Mouse (Mus musculus): Measurements from ENCODE around the gene Msrb3. TPM values are rescaled to one million over a fixed set of nuclear protein-coding genes. Genes with fewer than 3 reads are reported as not detected.
A peak's percentile ranks its signal among the peaks of the same experiment; 100 is the strongest.

The Msrb3 gene
- polyA plus RNA-seq, 1 experiment from 2014 or later = 0.50 TPM

DNA sequence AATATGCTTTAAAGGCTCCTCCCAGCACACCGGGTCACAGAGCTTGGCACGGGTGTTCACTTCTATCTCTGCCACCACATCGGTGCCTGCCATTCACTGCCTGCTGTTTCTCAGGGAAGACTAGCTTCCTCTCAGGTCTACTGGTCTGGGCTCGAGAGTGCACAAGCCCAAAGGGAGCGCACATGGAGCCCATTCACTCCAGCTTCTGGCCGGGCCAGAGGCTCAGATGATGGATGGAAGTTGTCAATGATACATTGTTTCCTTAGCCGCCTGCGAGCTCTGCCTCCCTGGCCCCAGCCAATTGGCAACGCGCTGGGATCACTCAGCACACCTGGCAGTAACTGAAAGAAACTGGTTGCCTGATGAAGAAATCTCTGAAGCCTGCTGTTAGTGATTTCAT lies 111.7 kb downstream of the Msrb3 start:
- no peak for ATAC-seq (ENCODE audit: low read depth)
- H3K27ac ChIP-seq (ENCODE audit: low read depth, low read length) = no peak overlapping the region
- H3K4me3 ChIP-seq (ENCODE audit: low read depth, low read length) = no peak overlapping the region
- H3K27me3 ChIP-seq (ENCODE audit: control insufficient read depth, insufficient read depth, low read length) = no peaks in the 10 kb centered on the region
- H3K4me1 ChIP-seq (ENCODE audit: control insufficient read depth, insufficient read depth, low read length) = no peaks in the 10 kb centered on the region
- no peaks in the 10 kb centered on the region for H3K36me3 ChIP-seq (ENCODE audit: control insufficient read depth, insufficient read depth, low read length)
- H3K4me2 ChIP-seq (ENCODE audit: low read depth, low read length) = no peak overlapping the region
- 11% methylated on average over 10 of the region's 10 CpGs for WGBS
- H3K9me3 ChIP-seq (ENCODE audit: control insufficient read depth, low read length) = no peaks in the 10 kb centered on the region
- no peak overlapping the region for H3K9ac ChIP-seq (replicated peaks; ENCODE audit: low read depth, low read length)

- Histone ChIP-seq H3K4me3 (ENCODE audit: low read depth, low read length) (no peak overlapping the region), H3K4me2 (ENCODE audit: low read depth, low read length) (no peak overlapping the region), H3K27ac (ENCODE audit: low read depth, low read length) (no peak overlapping the region), H3K4me1 (ENCODE audit: control insufficient read depth, insufficient read depth, low read length) (no peaks in the 10 kb centered on the region), H3K9me3 (ENCODE audit: control insufficient read depth, low read length) (no peaks in the 10 kb centered on the region), H3K36me3 (ENCODE audit: control insufficient read depth, insufficient read depth, low read length) (no peaks in the 10 kb centered on the region), H3K9ac (replicated peaks; ENCODE audit: low read depth, low read length) (no peak overlapping the region), H3K27me3 (ENCODE audit: control insufficient read depth, insufficient read depth, low read length) (no peaks in the 10 kb centered on the region)
- WGBS = 41% methylated on average over 5 of the region's 5 CpGs
- no peak for ATAC-seq (ENCODE audit: low read depth)
Observed at GRCm38 (mm10) chr10:120784516-120784915, 114.4 kb downstream of the Msrb3 start.

- no peak overlapping the region for H3K4me3 ChIP-seq (ENCODE audit: low read depth, low read length)
- no peak for ATAC-seq (ENCODE audit: low read depth)
- H3K9ac ChIP-seq (replicated peaks; ENCODE audit: low read depth, low read length) = no peak overlapping the region
- no peak overlapping the region for H3K27ac ChIP-seq (ENCODE audit: low read depth, low read length)
- H3K36me3 ChIP-seq (ENCODE audit: control insufficient read depth, insufficient read depth, low read length) = no peaks in the 10 kb centered on the region
- H3K4me2 ChIP-seq (ENCODE audit: low read depth, low read length) = no peak overlapping the region
- WGBS = 80% methylated on average over 9 of the region's 9 CpGs
- no peaks in the 10 kb centered on the region for H3K27me3 ChIP-seq (ENCODE audit: control insufficient read depth, insufficient read depth, low read length)
- no peaks in the 10 kb centered on the region for H3K9me3 ChIP-seq (ENCODE audit: control insufficient read depth, low read length)
- H3K4me1 ChIP-seq (ENCODE audit: control insufficient read depth, insufficient read depth, low read length) = no peaks in the 10 kb centered on the region
Observed at GRCm38 (mm10) chr10:120783393-120783792, 115.5 kb downstream of the Msrb3 start.

DNA sequence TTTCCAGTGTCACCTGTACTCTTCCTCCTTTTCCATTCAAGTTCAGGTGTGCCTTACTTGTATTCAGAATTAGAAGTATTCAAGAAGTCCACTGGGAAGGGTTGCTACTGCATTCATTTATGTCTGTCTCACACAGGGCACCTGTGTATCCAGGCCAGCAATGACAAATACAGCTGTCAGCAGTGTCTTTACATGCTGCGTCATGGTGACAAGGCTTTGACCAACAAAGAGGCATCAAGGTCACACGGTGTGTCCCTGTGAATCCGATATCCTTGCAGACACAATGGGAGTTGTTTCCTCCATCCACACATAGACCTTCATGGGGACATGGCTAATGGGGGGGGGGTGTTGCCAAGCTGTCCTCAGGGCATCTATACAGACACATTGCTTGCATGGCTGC lies 121.4 kb downstream of the Msrb3 start:
- ATAC-seq (ENCODE audit: low read depth) = no peak
- no peaks in the 10 kb centered on the region for H3K36me3 ChIP-seq (ENCODE audit: control insufficient read depth, insufficient read depth, low read length)
- WGBS = 89% methylated on average over 3 of the region's 3 CpGs

GRCm38 (mm10) chr10:120775361-120775760 lies 123.5 kb downstream of the Msrb3 start:
- Histone ChIP-seq H3K9ac (replicated peaks; ENCODE audit: low read depth, low read length) (no peak overlapping the region), H3K4me2 (ENCODE audit: low read depth, low read length) (no peak overlapping the region), H3K9me3 (ENCODE audit: control insufficient read depth, low read length) (no peaks in the 10 kb centered on the region), H3K4me3 (ENCODE audit: low read depth, low read length) (no peak overlapping the region), H3K36me3 (ENCODE audit: control insufficient read depth, insufficient read depth, low read length) (no peaks in the 10 kb centered on the region), H3K27me3 (ENCODE audit: control insufficient read depth, insufficient read depth, low read length) (no peaks in the 10 kb centered on the region), H3K4me1 (ENCODE audit: control insufficient read depth, insufficient read depth, low read length) (no peaks in the 10 kb centered on the region), H3K27ac (ENCODE audit: low read depth, low read length) (no peak overlapping the region)
- 87% methylated on average over 4 of the region's 4 CpGs for WGBS
- ATAC-seq (ENCODE audit: low read depth) = no peak

More for the DNA sequence above, 121.4 kb downstream of the Msrb3 start:
- Histone ChIP-seq H3K4me3 (ENCODE audit: low read depth, low read length) (no peak overlapping the region), H3K9me3 (ENCODE audit: control insufficient read depth, low read length) (no peaks in the 10 kb centered on the region), H3K27ac (ENCODE audit: low read depth, low read length) (no peak overlapping the region), H3K4me2 (ENCODE audit: low read depth, low read length) (no peak overlapping the region), H3K4me1 (ENCODE audit: control insufficient read depth, insufficient read depth, low read length) (no peaks in the 10 kb centered on the region), H3K9ac (replicated peaks; ENCODE audit: low read depth, low read length) (no peak overlapping the region), H3K27me3 (ENCODE audit: control insufficient read depth, insufficient read depth, low read length) (no peaks in the 10 kb centered on the region)

DNA sequence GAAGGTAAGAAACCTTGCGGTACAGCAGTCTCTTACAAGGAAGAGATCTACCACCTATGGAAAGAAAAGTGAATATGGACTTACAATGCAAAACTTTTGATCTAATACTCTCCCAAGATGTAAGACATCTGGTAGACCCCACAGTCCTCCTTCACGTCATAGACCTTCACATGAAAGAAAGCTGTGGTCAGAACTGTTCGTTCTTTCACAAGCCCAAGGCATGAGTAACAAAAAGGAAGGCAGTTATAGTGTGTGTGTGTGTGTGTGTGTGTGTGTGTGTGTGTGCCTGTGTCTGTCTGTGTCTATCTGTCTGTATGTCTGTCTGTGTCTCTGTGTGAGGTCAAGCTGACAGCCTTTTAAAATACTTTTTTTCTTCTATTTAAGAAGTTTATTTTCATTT lies 131.5 kb downstream of the Msrb3 start:
- 94% methylated on average over 3 of the region's 3 CpGs for WGBS

GRCm38 (mm10) chr10:120765398-120765797 lies 133.5 kb downstream of the Msrb3 start:
- 89% methylated on average over 11 of the region's 11 CpGs for whole genome bisulfite sequencing
- Histone ChIP-seq H3K4me1 (ENCODE audit: control insufficient read depth, insufficient read depth, low read length) (peaks cover 7% of the 10 kb centered on the region; the same call in 1 of the 2 replicates), H3K9ac (replicated peaks; ENCODE audit: low read depth, low read length) (no peak overlapping the region), H3K27ac (ENCODE audit: low read depth, low read length) (no peak overlapping the region), H3K4me3 (ENCODE audit: low read depth, low read length) (no peak overlapping the region), H3K9me3 (ENCODE audit: control insufficient read depth, low read length) (no peaks in the 10 kb centered on the region), H3K36me3 (ENCODE audit: control insufficient read depth, insufficient read depth, low read length) (no peaks in the 10 kb centered on the region), H3K27me3 (ENCODE audit: control insufficient read depth, insufficient read depth, low read length) (no peaks in the 10 kb centered on the region), H3K4me2 (ENCODE audit: low read depth, low read length) (no peak overlapping the region)
- no peak for ATAC-seq (ENCODE audit: low read depth)

More for the DNA sequence above, 131.5 kb downstream of the Msrb3 start:
- H3K9me3 ChIP-seq (ENCODE audit: control insufficient read depth, low read length) = no peaks in the 10 kb centered on the region
- no peak for ATAC-seq (ENCODE audit: low read depth)
- no peak overlapping the region for H3K4me3 ChIP-seq (ENCODE audit: low read depth, low read length)
- peaks cover 7% of the 10 kb centered on the region; the same call in 1 of the 2 replicates for H3K4me1 ChIP-seq (ENCODE audit: control insufficient read depth, insufficient read depth, low read length)
- no peak overlapping the region for H3K4me2 ChIP-seq (ENCODE audit: low read depth, low read length)
- H3K36me3 ChIP-seq (ENCODE audit: control insufficient read depth, insufficient read depth, low read length) = no peaks in the 10 kb centered on the region
- no peaks in the 10 kb centered on the region for H3K27me3 ChIP-seq (ENCODE audit: control insufficient read depth, insufficient read depth, low read length)
- no peak overlapping the region for H3K27ac ChIP-seq (ENCODE audit: low read depth, low read length)
- no peak overlapping the region for H3K9ac ChIP-seq (replicated peaks; ENCODE audit: low read depth, low read length)

DNA sequence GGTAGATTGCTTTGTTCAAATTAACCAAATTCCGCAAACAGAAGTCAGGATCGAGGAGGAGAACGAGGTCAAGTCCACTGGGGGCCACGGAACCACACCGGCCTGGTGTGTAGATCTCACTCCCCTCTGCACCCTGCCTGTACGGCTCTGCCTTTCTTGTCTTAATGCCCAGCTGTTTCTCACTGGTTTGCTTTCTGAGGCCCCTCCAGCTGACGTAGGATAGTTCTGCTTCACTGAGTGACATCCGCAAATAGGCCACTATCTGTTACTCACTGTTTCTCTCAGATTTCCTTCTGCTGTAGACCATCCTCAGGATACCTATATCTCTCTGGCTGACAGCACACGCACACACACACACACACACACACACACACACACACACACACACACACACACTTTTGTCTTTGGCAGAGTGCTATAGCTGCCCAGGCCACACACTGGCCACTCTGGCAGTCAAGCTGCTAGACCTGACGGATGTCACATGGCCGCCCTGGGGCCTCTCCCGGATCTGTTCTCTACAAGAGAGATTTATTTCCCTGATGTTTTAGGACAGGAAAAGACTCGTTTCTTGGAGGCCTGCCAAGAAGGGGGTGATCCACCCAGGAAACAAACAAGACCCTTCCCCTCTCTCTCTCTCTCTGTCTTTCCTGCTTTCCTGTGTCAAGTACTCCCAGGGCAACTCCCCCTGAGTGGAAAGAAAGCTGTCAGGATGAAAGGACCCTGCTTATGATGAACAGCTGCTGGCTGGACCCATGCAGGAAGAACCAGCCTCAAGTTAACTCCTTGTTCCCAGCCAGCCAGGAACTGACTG lies 135.0 kb downstream of the Msrb3 start:
- H3K27ac ChIP-seq (ENCODE audit: low read depth, low read length) = no peak overlapping the region; the same call in 1 of the 2 replicates
- H3K4me3 ChIP-seq (ENCODE audit: low read depth, low read length) = no peak overlapping the region
- peak; percentile 93 for ATAC-seq (ENCODE audit: low read depth)
- H3K4me1 ChIP-seq (ENCODE audit: control insufficient read depth, insufficient read depth, low read length) = peaks cover 7% of the 10 kb centered on the region; the same call in 1 of the 2 replicates
- H3K9me3 ChIP-seq (ENCODE audit: control insufficient read depth, low read length) = no peaks in the 10 kb centered on the region
- H3K27me3 ChIP-seq (ENCODE audit: control insufficient read depth, insufficient read depth, low read length) = no peaks in the 10 kb centered on the region
- H3K9ac ChIP-seq (replicated peaks; ENCODE audit: low read depth, low read length) = no peak overlapping the region
- no peaks in the 10 kb centered on the region for H3K36me3 ChIP-seq (ENCODE audit: control insufficient read depth, insufficient read depth, low read length)
- no peak overlapping the region for H3K4me2 ChIP-seq (ENCODE audit: low read depth, low read length)
- WGBS = 37% methylated on average over 13 of the region's 13 CpGs

DNA sequence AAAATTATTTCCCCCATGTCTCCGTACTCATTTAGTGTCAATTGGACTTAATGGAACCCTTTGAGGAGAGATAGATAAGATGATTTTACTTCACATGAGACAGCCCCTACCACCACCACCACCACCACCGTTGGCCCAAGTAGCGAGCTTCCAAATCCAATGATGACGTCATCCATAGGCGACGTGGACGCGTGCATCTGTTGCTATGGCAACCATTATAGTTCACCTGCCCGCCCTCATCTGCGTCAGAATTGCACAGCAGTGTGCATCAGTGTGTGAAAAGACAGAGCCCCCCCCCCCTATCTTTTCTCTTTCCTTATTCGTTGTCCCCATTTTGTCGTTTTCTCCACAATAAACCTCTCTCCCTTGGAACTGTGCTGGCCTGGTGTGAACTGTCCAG lies 135.9 kb downstream of the Msrb3 start:
- no peaks in the 10 kb centered on the region for H3K27me3 ChIP-seq (ENCODE audit: control insufficient read depth, insufficient read depth, low read length)
- no peak overlapping the region for H3K9ac ChIP-seq (replicated peaks; ENCODE audit: low read depth, low read length)
- H3K4me2 ChIP-seq (ENCODE audit: low read depth, low read length) = no peak overlapping the region
- no peak overlapping the region for H3K4me3 ChIP-seq (ENCODE audit: low read depth, low read length)
- ATAC-seq (ENCODE audit: low read depth) = no peak
- H3K36me3 ChIP-seq (ENCODE audit: control insufficient read depth, insufficient read depth, low read length) = no peaks in the 10 kb centered on the region
- no peak overlapping the region for H3K27ac ChIP-seq (ENCODE audit: low read depth, low read length)
- WGBS = 63% methylated on average over 12 of the region's 12 CpGs
- peaks cover 7% of the 10 kb centered on the region; the same call in 1 of the 2 replicates for H3K4me1 ChIP-seq (ENCODE audit: control insufficient read depth, insufficient read depth, low read length)
- no peaks in the 10 kb centered on the region for H3K9me3 ChIP-seq (ENCODE audit: control insufficient read depth, low read length)

Measured in neural tube, embryonic 14.5 days (tissue).